Mouse (Mus musculus) forebrain, embryonic 13.5 days (tissue): Measurements from ENCODE around the gene Retn. TPM values are rescaled to one million over a fixed set of nuclear protein-coding genes. Genes with fewer than 3 reads are reported as not detected.
A peak's percentile ranks its signal among the peaks of the same experiment; 100 is the strongest.

ENCODE experiments used
- ATAC-seq: fragments of 200-750 bp; cut with Nextera tagmentation; 2 replicates; pipeline ENCODE4 v1.8.0; 2017
- H3K27ac ChIP-seq: fragments of 300-500 bp; sonication (generic); 2 replicates; pipeline ENCODE4 v1.5.1; 2015; ENCODE audit warnings: inconsistent platforms, mild to moderate bottlenecking, moderate library complexity
- H3K27me3 ChIP-seq: fragments of 300-500 bp; sonication (generic); 2 replicates; pipeline ENCODE4 v1.6.1; 2015; ENCODE audit warnings: mild to moderate bottlenecking, inconsistent platforms
- H3K36me3 ChIP-seq: fragments of 300-500 bp; sonication (generic); 2 replicates; pipeline ENCODE4 v1.6.1; 2015; ENCODE audit warnings: mild to moderate bottlenecking, inconsistent platforms; ENCODE audit not compliant: poor library complexity, severe bottlenecking
- H3K4me1 ChIP-seq: fragments of 300-500 bp; sonication (generic); 2 replicates; pipeline ENCODE4 v1.6.1; 2015; ENCODE audit warnings: inconsistent platforms
- H3K4me2 ChIP-seq: fragments of 300-500 bp; sonication (generic); 2 replicates; pipeline ENCODE4 v1.6.1; 2015; ENCODE audit warnings: inconsistent platforms, mild to moderate bottlenecking, moderate library complexity
- H3K4me3 ChIP-seq: fragments of 300-500 bp; sonication (generic); 2 replicates; pipeline ENCODE4 v1.5.1; 2015; ENCODE audit warnings: mild to moderate bottlenecking, inconsistent platforms
- H3K9ac ChIP-seq: fragments of 300-500 bp; sonication (generic); 2 replicates; pipeline ENCODE4 v1.6.1; 2015; ENCODE audit warnings: mild to moderate bottlenecking, inconsistent platforms
- H3K9me3 ChIP-seq: fragments of 300-500 bp; sonication (generic); replicated peaks from 2 replicates; pipeline ENCODE4 v1.6.1; 2016; ENCODE audit warnings: inconsistent platforms
- WGBS: fragments of 180-500 bp; shearing (Covaris S2); methylation state at CpG from one replicate; pipeline ENCODE4 v1.1.7; 2015; 5-methylcytosine and 5-hydroxymethylcytosine counted together
- polyA plus RNA-seq: library from polyadenylated mRNA; unstranded; fragments of >200 nt; fragmentation: Nextera tagmentation; extraction: Ambion mirVana; gene quantifications from 2 replicates; pipeline ENCODE4 v1.2.1, GENCODE M21; 2015

The Retn gene
- polyA plus RNA-seq, 1 experiment from 2014 or later = 0.31 TPM

- no peak overlapping the region for H3K9ac ChIP-seq
- WGBS = 80% methylated on average over 2 of the region's 2 CpGs
- ATAC-seq = no peak
- H3K9me3 ChIP-seq = no peaks in the 10 kb centered on the region
- no peaks in the 10 kb centered on the region for H3K27me3 ChIP-seq
- no peaks in the 10 kb centered on the region for H3K36me3 ChIP-seq
- H3K4me3 ChIP-seq = no peak overlapping the region
- H3K4me1 ChIP-seq = peaks cover 6% of the 10 kb centered on the region
- H3K4me2 ChIP-seq = no peak overlapping the region
- H3K27ac ChIP-seq = no peak overlapping the region
Measured at GRCm38 (mm10) chr8:3670388-3670787, 14.8 kb downstream of the Retn start.

GRCm38 (mm10) chr8:3671980-3672491 is 16.5 kb downstream of the Retn start, which contains the start of gene Fcor:
Gene Fcor (minus strand): TSS chr8:3672362.
- H3K4me3 ChIP-seq = peak within 1 kb of the TSS; percentile 52
- peak within 1 kb of the TSS; percentile 44 for H3K27ac ChIP-seq
- H3K36me3 ChIP-seq = no peaks in the 10 kb centered on the region
- no peaks in the 10 kb centered on the region for H3K9me3 ChIP-seq
- peaks cover 7% of the 10 kb centered on the region for H3K4me1 ChIP-seq
- peak within 1 kb of the TSS; percentile 62 for H3K4me2 ChIP-seq
- no peaks in the 10 kb centered on the region for H3K27me3 ChIP-seq
- H3K9ac ChIP-seq = peak within 1 kb of the TSS; percentile 71
- peak; percentile 89 for ATAC-seq
- under 1% methylated on average over 23 of the region's 23 CpGs for WGBS

- Histone ChIP-seq H3K9ac (no peak overlapping the region), H3K4me2 (no peak overlapping the region), H3K27me3 (no peaks in the 10 kb centered on the region), H3K27ac (no peak overlapping the region), H3K36me3 (peaks cover 10% of the 10 kb centered on the region), H3K9me3 (0 out of 2 replicates have a peak, but pooled peaks cover 3% of the 10 kb centered on the region), H3K4me3 (no peak overlapping the region), H3K4me1 (peaks cover 26% of the 10 kb centered on the region)
- no peak for ATAC-seq
- 58% methylated on average over 3 of the region's 3 CpGs for WGBS
Measured at GRCm38 (mm10) chr8:3674671-3675070, 19.1 kb downstream of the Retn start.

- Histone ChIP-seq H3K9ac (peak within 1 kb of the TSS; percentile 95), H3K27me3 (no peaks in the 10 kb centered on the region), H3K9me3 (0 out of 2 replicates have a peak, but pooled peaks cover 3% of the 10 kb centered on the region), H3K4me2 (peak within 1 kb of the TSS; percentile 91), H3K36me3 (peaks cover 26% of the 10 kb centered on the region), H3K4me1 (peaks cover 26% of the 10 kb centered on the region), H3K4me3 (peak within 1 kb of the TSS; percentile 92), H3K27ac (peak within 1 kb of the TSS; percentile 80)
- WGBS = under 1% methylated on average over 61 of the region's 61 CpGs
- ATAC-seq = peak; percentile 83
Measured at GRCm38 (mm10) chr8:3676131-3676992, 20.8 kb downstream of the Retn start, which contains the start of gene Trappc5. Gene Trappc5 (plus strand): TSS chr8:3676299.

- Histone ChIP-seq H3K9ac (peak overlapping the region; percentile 95), H3K36me3 (peaks cover 33% of the 10 kb centered on the region), H3K27me3 (no peaks in the 10 kb centered on the region), H3K27ac (peak overlapping the region; percentile 80), H3K4me1 (peaks cover 26% of the 10 kb centered on the region), H3K9me3 (0 out of 2 replicates have a peak, but pooled peaks cover 3% of the 10 kb centered on the region), H3K4me2 (peak overlapping the region; percentile 91), H3K4me3 (peak overlapping the region; percentile 92)
- peak; percentile 6; the same call in 1 of the 2 replicates for ATAC-seq
- WGBS = 3% methylated on average over 15 of the region's 15 CpGs
Measured at GRCm38 (mm10) chr8:3676993-3677579, 21.5 kb downstream of the Retn start.

GRCm38 (mm10) chr8:3678831-3679230 is 23.3 kb downstream of the Retn start:
- peaks cover 20% of the 10 kb centered on the region for H3K4me1 ChIP-seq
- H3K27ac ChIP-seq = no peak overlapping the region
- 97% methylated on average over 23 of the region's 23 CpGs for WGBS

GRCm38 (mm10) chr8:3679236-3679635 is 23.7 kb downstream of the Retn start:
- Histone ChIP-seq H3K4me2 (no peak overlapping the region), H3K9me3 (0 out of 2 replicates have a peak, but pooled peaks cover 3% of the 10 kb centered on the region), H3K9ac (no peak overlapping the region), H3K27ac (no peak overlapping the region), H3K4me3 (no peak overlapping the region), H3K4me1 (peaks cover 20% of the 10 kb centered on the region), H3K27me3 (no peaks in the 10 kb centered on the region), H3K36me3 (peaks cover 43% of the 10 kb centered on the region)
- 96% methylated on average over 23 of the region's 23 CpGs for WGBS
- ATAC-seq = no peak

More at GRCm38 (mm10) chr8:3678831-3679230, 23.3 kb downstream of the Retn start:
- Histone ChIP-seq H3K9me3 (0 out of 2 replicates have a peak, but pooled peaks cover 3% of the 10 kb centered on the region), H3K27me3 (no peaks in the 10 kb centered on the region), H3K36me3 (peaks cover 43% of the 10 kb centered on the region), H3K9ac (no peak overlapping the region), H3K4me3 (no peak overlapping the region), H3K4me2 (no peak overlapping the region)
- no peak for ATAC-seq

GRCm38 (mm10) chr8:3679656-3680055 is 24.1 kb downstream of the Retn start:
- no peak overlapping the region for H3K4me3 ChIP-seq
- 90% methylated on average over 5 of the region's 5 CpGs for WGBS
- H3K27me3 ChIP-seq = no peaks in the 10 kb centered on the region
- 0 out of 2 replicates have a peak, but pooled peaks cover 3% of the 10 kb centered on the region for H3K9me3 ChIP-seq
- H3K4me2 ChIP-seq = no peak overlapping the region
- no peak for ATAC-seq
- H3K27ac ChIP-seq = no peak overlapping the region
- peaks cover 43% of the 10 kb centered on the region for H3K36me3 ChIP-seq
- H3K4me1 ChIP-seq = peaks cover 20% of the 10 kb centered on the region
- no peak overlapping the region for H3K9ac ChIP-seq

GRCm38 (mm10) chr8:3682435-3682834 is 26.9 kb downstream of the Retn start:
- Histone ChIP-seq H3K4me1 (peaks cover 15% of the 10 kb centered on the region), H3K4me3 (no peak overlapping the region), H3K4me2 (no peak overlapping the region), H3K36me3 (peaks cover 43% of the 10 kb centered on the region), H3K27ac (no peak overlapping the region), H3K27me3 (no peaks in the 10 kb centered on the region), H3K9ac (no peak overlapping the region), H3K9me3 (0 out of 2 replicates have a peak, but pooled peaks cover 3% of the 10 kb centered on the region)
- ATAC-seq = no peak
- 94% methylated on average over 5 of the region's 5 CpGs for WGBS

GRCm38 (mm10) chr8:3683408-3684176 is 28.0 kb downstream of the Retn start:
- Histone ChIP-seq H3K27me3 (no peaks in the 10 kb centered on the region), H3K36me3 (peaks cover 43% of the 10 kb centered on the region), H3K4me3 (no peak overlapping the region), H3K4me1 (peaks cover 4% of the 10 kb centered on the region; the same call in 1 of the 2 replicates), H3K27ac (no peak overlapping the region), H3K9me3 (0 out of 2 replicates have a peak, but pooled peaks cover 3% of the 10 kb centered on the region), H3K9ac (no peak overlapping the region), H3K4me2 (no peak overlapping the region)
- 71% methylated on average over 6 of the region's 6 CpGs for WGBS
- no peak for ATAC-seq

GRCm38 (mm10) chr8:3684530-3684929 is 29.0 kb downstream of the Retn start:
- Histone ChIP-seq H3K9ac (no peak overlapping the region), H3K36me3 (peaks cover 34% of the 10 kb centered on the region), H3K4me1 (0 out of 2 replicates have a peak, but pooled peaks cover under 1% of the 10 kb centered on the region), H3K9me3 (no peaks in the 10 kb centered on the region), H3K4me2 (no peak overlapping the region), H3K27ac (no peak overlapping the region), H3K4me3 (no peak overlapping the region), H3K27me3 (no peaks in the 10 kb centered on the region)
- ATAC-seq = peak; percentile 42
